Mouse (Mus musculus) ovary, postnatal 10 days (tissue): ENCODE data around the gene Cops9.
A peak's percentile ranks its signal among the peaks of the same experiment; 100 is the strongest.

Experiments used
- DNase-seq: peaks from one replicate; pipeline ENCODE4 v3.0.0; 2022; ENCODE audit warnings: low spot score

Cops9 gene

DNA sequence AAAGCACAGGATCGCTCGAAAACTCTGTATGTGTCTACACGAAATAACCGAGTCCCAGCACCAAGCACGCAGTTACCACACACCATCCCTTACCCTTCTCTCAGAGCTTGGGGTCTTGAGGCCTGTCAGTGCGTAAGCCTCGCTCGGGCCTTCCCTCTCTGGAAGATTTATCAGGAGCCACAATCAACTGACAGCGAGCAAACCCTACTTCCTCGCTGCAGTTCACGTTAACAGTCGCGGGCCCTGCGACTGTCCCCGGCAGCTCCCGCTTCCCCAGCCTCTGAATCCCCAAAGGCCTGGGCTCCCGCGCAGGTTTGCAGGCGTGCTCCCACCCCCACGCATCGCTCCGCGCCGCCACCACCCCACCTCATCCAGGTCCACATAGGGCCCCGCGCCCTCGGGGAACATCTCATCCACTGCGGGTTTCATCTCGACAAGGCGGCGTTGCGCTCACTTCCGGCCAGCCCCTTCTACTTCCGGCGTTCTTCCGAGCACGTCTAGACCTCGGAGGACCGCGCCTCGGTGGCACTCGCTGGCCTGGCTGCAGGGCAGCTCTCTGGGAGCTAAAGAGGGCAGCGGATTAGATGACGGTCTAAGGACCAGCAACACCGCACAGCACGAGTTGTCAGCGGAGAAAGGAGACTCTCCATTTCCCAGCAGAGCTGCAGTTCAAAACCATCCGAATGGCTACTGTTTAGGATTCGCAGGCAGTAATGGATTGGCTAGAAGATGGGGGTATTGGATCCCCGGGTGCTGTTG lies at the start of gene Cops9:
Gene Cops9, minus strand, starts transcription at position 472 of the 759 bp plus-strand sequence.
- DNase-seq: peak; percentile 86

DNA sequence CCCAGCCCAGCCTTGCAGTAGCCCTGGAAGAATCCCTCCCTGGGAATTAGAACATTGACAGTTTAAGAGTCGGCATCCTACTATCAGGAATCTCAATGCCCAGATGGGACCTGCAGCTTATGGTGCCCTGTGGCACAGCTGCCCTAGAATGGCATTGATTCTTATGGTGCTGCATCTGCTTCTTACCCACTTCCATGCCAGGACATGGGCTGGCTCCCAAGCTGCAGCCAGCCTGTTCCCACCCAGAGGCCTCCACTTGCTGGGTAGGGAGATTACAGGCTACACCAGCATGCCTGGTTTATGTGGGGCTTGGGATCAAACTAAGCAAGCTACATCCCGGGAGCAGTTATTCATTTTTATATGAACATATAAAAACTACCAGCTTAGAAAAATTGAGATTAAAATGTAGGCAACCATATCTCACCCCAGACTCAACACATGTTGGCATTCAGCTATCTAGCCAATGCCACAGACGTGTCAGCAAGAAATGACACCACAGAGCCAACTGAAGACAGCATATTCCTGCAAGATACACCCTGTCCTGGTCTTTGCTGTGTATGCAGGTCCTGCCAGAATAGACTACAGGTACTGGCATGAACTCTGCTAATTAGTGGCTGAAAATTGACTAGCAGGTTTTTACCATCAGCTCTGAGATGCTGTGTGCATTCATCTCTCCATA lies 49.5 kb upstream of the Cops9 start:
- DNase-seq: no peak

- no peak for DNase-seq
These were observed 45.2 kb upstream of the Cops9 start for GRCm38 (mm10) chr1:92686994-92687393.

DNA sequence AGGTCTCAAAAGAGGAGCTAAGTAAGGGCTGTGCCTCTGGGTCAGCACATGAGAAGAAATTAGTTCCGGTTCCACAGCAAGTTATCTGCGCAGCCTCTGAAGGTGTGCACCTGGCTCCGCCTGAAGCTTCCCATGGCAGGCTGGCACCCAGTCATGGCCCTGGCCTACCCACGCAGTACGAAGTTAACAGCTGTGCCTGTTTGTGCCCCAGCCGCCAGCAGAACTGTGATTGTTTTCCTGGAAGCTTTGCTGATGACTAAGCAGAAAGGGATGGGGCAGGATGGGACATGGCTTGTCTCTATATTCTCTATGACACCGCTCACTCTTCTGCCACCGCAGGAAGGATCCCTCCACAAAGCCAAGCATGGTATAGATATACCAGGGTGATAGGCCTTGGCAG lies 41.4 kb upstream of the Cops9 start:
- DNase-seq: no peak

GRCm38 (mm10) chr1:92680668-92681603 lies 39.2 kb upstream of the Cops9 start:
- no peak for DNase-seq

- DNase-seq: no peak
These were observed 37.0 kb upstream of the Cops9 start for GRCm38 (mm10) chr1:92678757-92679156.

- DNase-seq: no peak
These were observed 34.8 kb upstream of the Cops9 start for GRCm38 (mm10) chr1:92676676-92676975.

DNA sequence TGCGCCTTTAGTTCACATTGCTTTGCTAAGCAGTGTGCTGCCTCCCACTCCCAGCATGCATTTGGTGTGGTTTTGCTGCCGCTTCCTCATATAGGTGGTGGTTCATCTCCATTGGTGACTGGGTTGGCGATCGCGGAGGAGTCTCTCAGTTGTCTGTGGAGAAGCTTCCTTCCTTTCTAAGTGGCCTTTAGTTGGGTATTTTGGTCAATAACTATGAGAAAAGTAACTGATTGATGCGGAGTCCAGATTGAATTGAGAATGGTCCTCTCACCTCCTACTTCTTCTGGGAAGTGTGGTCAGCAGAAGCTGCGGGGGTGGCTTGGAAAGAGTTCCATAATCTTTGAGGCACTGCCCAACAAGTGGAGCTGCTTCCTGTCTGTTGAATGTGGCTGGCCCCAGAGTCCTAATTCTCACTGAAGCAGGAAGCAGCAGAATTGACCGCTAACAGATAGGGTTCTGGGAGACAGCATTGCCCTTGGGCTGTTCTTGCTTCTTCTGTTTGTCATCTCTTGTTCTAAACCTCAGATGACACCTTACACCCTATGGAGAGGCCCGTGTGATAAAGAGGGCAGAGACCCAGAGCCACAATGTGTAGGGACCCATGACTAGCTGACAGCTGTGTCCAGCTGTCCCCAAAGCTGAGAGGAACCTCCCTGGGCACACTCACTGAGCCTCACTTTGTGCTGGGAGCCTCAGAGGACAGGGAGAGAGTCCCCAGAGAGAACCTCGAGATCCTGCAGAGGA lies 34.3 kb upstream of the Cops9 start:
- no peak for DNase-seq

DNA sequence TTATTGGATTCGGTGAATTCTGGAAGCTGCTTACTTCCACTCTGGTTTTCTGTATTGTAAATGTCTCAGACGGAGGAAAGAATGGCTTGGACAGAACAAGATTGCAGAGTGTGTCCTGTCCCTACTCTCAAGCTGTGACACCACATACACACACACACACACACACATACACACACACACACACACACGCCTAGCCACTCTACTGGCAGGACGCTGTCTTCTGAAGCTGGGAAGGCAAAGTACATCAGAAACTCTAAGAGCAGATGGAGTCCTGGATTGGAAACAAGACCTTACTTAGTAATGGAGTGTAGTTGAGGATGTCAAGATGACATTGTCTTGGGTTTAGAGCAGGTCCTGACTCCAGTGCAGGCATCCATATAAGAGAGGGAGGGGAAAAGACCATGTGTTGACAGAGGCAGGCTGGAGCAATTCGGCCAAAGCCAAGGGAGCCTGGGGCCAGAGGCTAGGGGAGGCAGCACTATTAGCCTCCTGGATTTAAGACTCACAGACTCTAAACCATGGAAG lies 31.5 kb upstream of the Cops9 start:
- DNase-seq: no peak

- no peak for DNase-seq
These were observed 29.5 kb upstream of the Cops9 start for GRCm38 (mm10) chr1:92671326-92671725.

GRCm38 (mm10) chr1:92669430-92669829 lies 27.6 kb upstream of the Cops9 start:
- no peak for DNase-seq

- DNase-seq: no peak
These were observed 25.3 kb upstream of the Cops9 start for GRCm38 (mm10) chr1:92667106-92667505.

GRCm38 (mm10) chr1:92659392-92659791 lies 17.6 kb upstream of the Cops9 start:
- no peak for DNase-seq

DNA sequence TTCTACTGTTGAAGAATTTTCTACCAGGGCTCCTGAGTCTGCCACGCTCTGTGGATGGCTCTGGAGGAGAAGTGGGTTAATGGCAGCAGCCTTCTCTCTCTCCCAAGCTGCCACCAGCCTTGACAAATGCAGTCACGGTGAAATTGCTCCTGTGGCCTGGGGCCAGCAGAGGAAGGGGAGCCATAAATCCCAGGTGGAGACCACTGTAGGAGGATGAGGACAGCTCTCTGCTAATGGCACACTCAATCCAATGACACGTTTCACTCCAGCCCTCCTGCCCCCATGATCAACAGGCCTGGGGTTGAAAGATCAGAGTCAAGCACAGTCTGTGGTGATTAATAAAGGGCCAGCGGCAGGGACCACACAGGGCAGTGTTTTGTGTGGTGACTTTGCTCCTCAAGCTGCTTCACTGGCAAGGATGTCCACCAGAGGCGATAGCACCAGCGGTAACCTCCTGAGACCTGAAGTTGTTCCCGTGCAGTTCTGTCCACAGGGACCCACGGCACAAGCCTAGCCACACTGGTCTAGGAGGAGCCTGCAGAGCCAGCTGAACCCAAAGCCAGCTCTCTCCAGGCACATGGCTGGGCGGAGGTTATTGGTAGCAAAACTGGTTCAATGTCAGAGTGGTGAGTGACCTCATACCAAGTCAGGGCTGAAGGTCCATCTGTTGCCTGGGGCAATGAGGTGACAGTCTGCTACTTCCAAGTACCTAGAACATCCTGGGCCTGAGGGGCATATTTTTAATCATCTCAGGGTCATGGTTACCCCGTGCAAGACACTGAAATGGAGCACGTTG lies 15.4 kb upstream of the Cops9 start:
- DNase-seq: no peak

DNA sequence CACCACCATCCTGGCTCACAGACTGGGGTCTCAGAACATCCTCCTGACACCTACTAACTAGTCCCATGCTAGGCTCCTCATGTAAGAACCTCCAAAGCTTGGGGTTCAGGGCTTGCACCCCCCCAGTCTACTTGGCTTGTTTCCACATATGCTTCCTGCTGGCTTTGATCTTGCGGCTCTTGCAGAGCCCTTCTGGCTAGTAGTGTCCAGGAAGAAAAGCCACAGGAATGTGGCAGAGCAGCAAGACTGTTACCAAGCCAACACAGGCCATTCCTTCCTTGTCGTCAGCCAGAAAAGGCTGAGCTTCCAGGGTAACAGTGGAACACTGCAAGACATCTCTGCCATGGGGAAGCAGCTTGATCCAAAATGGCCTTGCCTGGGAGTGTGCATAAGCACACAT lies 12.9 kb upstream of the Cops9 start:
- DNase-seq: no peak

GRCm38 (mm10) chr1:92653179-92653578 lies 11.4 kb upstream of the Cops9 start:
- DNase-seq: no peak

DNA sequence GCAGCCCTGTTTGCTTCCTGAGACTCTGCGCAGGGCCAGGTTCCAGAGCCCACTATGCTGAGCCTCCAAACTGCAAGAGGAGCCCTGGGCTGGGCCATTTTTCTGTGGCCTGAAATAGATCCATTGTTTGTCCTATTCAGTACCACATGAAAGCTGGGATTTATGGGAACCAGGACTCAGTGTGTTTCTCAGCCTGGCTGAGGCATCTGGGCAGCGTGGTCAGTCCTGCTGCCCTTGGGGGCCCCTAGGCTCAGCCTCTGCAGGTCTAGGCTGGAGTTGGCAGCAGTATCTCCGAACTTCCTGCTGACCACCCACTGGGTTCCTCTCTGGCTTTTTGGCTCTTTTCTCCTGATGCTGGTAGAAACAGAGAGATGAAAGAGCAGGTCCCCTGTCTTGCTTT lies 9.7 kb upstream of the Cops9 start:
- DNase-seq: no peak

- DNase-seq: peak; percentile 57
These were observed 6.9 kb upstream of the Cops9 start, which contains the start of gene Otos for GRCm38 (mm10) chr1:92648673-92649072. Gene Otos, minus strand, starts transcription at chr1:92648841.

- no peak for DNase-seq
These were observed 6.4 kb upstream of the Cops9 start for GRCm38 (mm10) chr1:92648197-92648596.

DNA sequence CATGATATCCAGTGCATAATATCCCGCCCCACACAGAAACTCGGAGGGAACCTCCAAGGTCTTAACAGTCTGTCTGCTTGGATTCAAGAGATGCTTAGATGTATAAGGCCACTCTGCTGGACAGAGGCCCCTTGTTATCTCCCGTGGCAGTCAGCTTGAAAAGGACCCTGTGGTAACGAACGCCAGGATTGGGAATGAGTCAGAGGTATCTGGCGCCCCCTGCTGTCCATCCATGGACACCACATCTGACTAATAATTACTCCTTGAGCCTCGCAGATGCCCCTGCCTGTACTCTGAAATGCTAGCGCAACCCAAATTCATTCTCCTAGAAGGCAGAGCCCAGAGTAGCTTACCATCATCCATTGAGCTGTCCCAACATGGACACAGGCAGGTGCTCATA lies 6.0 kb upstream of the Cops9 start:
- peak; percentile 34 for DNase-seq

GRCm38 (mm10) chr1:92647026-92647425 lies 5.2 kb upstream of the Cops9 start:
- DNase-seq: no peak
